Mouse (Mus musculus): ENCODE data around the gene Pmpcb. TPM values are rescaled to one million over a fixed set of nuclear protein-coding genes. Genes with fewer than 3 reads are reported as not detected.

Pmpcb gene
- polyA plus RNA-seq, 1 experiment from 2014 or later = 87.0 TPM

- Histone ChIP-seq H3K4me1 (no peaks in the 10 kb centered on the region), H3K9ac (no peak overlapping the region), H3K4me2 (no peak overlapping the region), H3K27ac (no peak overlapping the region), H3K4me3 (no peak overlapping the region), H3K9me3 (no peaks in the 10 kb centered on the region), H3K36me3 (peaks cover 68% of the 10 kb centered on the region), H3K27me3 (no peaks in the 10 kb centered on the region)
- WGBS = 93% methylated on average over 6 of the region's 6 CpGs
- ATAC-seq (ENCODE audit: insufficient number of reproducible peaks, insufficient read depth, low FRiP score, low TSS enrichment, low read depth) = no peak
These were observed 39.5 kb downstream of the Pmpcb start for GRCm38 (mm10) chr5:21776491-21776890.

GRCm38 (mm10) chr5:21784161-21785052, 47.5 kb downstream of the Pmpcb start:
- Histone ChIP-seq H3K4me3 (peak overlapping the region; percentile 95), H3K4me1 (peaks cover 17% of the 10 kb centered on the region), H3K9me3 (no peaks in the 10 kb centered on the region), H3K36me3 (peaks cover 40% of the 10 kb centered on the region), H3K4me2 (peak overlapping the region; percentile 96), H3K27me3 (no peaks in the 10 kb centered on the region), H3K27ac (no peak overlapping the region), H3K9ac (peak overlapping the region; percentile 85)
- ATAC-seq (ENCODE audit: insufficient number of reproducible peaks, insufficient read depth, low FRiP score, low TSS enrichment, low read depth) = peak; percentile 73
- under 1% methylated on average over 50 of the region's 51 CpGs for whole genome bisulfite sequencing

GRCm38 (mm10) chr5:21785053-21785452, 48.1 kb downstream of the Pmpcb start, which contains the start of the genes Dnajc2 and Psmc2:
Gene Dnajc2 (minus strand): TSS chr5:21785251.
Gene Psmc2 (plus strand): TSS chr5:21785283.
- peak; percentile 95 for ATAC-seq (ENCODE audit: insufficient number of reproducible peaks, insufficient read depth, low FRiP score, low TSS enrichment, low read depth)
- H3K9ac ChIP-seq = peak within 1 kb of the TSS; percentile 96
- peak within 1 kb of the TSS; percentile 75 for H3K27ac ChIP-seq
- H3K27me3 ChIP-seq = no peaks in the 10 kb centered on the region
- under 1% methylated on average over 37 of the region's 37 CpGs for WGBS
- H3K4me2 ChIP-seq = peak within 1 kb of the TSS; percentile 96
- peaks cover 20% of the 10 kb centered on the region for H3K4me1 ChIP-seq
- no peaks in the 10 kb centered on the region for H3K9me3 ChIP-seq
- H3K4me3 ChIP-seq = peak within 1 kb of the TSS; percentile 96
- peaks cover 35% of the 10 kb centered on the region for H3K36me3 ChIP-seq

- Histone ChIP-seq H3K4me1 (peaks cover 20% of the 10 kb centered on the region), H3K9me3 (no peaks in the 10 kb centered on the region), H3K36me3 (peaks cover 27% of the 10 kb centered on the region), H3K27ac (no peak overlapping the region), H3K27me3 (no peaks in the 10 kb centered on the region), H3K9ac (no peak overlapping the region), H3K4me2 (peak overlapping the region; percentile 76), H3K4me3 (no peak overlapping the region)
- WGBS = 76% methylated on average over 7 of the region's 7 CpGs
- ATAC-seq (ENCODE audit: insufficient number of reproducible peaks, insufficient read depth, low FRiP score, low TSS enrichment, low read depth) = no peak
These were observed 48.8 kb downstream of the Pmpcb start for GRCm38 (mm10) chr5:21785776-21786175.

GRCm38 (mm10) chr5:21786258-21787185, 49.6 kb downstream of the Pmpcb start:
- Histone ChIP-seq H3K4me1 (peaks cover 20% of the 10 kb centered on the region), H3K36me3 (peaks cover 26% of the 10 kb centered on the region), H3K27ac (peak overlapping the region; percentile 75), H3K4me3 (peak overlapping the region; percentile 96), H3K27me3 (no peaks in the 10 kb centered on the region), H3K9ac (peak overlapping the region; percentile 96), H3K4me2 (peak overlapping the region; percentile 76), H3K9me3 (no peaks in the 10 kb centered on the region)
- peak; percentile 81 for ATAC-seq (ENCODE audit: insufficient number of reproducible peaks, insufficient read depth, low FRiP score, low TSS enrichment, low read depth)
- 1% methylated on average over 51 of the region's 51 CpGs for WGBS

- H3K27ac ChIP-seq = 0 out of 2 replicates have a peak overlapping the region, but pooled peaks have one; percentile 75
- 37% methylated on average over 11 of the region's 11 CpGs for WGBS
These were observed 50.5 kb downstream of the Pmpcb start for GRCm38 (mm10) chr5:21787186-21788105.

GRCm38 (mm10) chr5:21789061-21789460, 52.1 kb downstream of the Pmpcb start:
- 72% methylated on average over 5 of the region's 5 CpGs for WGBS

More at GRCm38 (mm10) chr5:21787186-21788105, 50.5 kb downstream of the Pmpcb start:
- Histone ChIP-seq H3K4me2 (peak overlapping the region; percentile 76), H3K36me3 (peaks cover 24% of the 10 kb centered on the region), H3K4me1 (peaks cover 20% of the 10 kb centered on the region), H3K27me3 (no peaks in the 10 kb centered on the region), H3K9me3 (no peaks in the 10 kb centered on the region), H3K4me3 (peak overlapping the region; percentile 96), H3K9ac (peak overlapping the region; percentile 96)
- no peak for ATAC-seq (ENCODE audit: insufficient number of reproducible peaks, insufficient read depth, low FRiP score, low TSS enrichment, low read depth)

GRCm38 (mm10) chr5:21792166-21792565, 55.2 kb downstream of the Pmpcb start:
- Histone ChIP-seq H3K27me3 (no peaks in the 10 kb centered on the region), H3K27ac (no peak overlapping the region), H3K4me3 (no peak overlapping the region), H3K9me3 (no peaks in the 10 kb centered on the region), H3K4me2 (no peak overlapping the region), H3K4me1 (peaks cover 20% of the 10 kb centered on the region), H3K9ac (no peak overlapping the region), H3K36me3 (peaks cover 39% of the 10 kb centered on the region)
- no peak for ATAC-seq (ENCODE audit: insufficient number of reproducible peaks, insufficient read depth, low FRiP score, low TSS enrichment, low read depth)

More at GRCm38 (mm10) chr5:21789061-21789460, 52.1 kb downstream of the Pmpcb start:
- Histone ChIP-seq H3K36me3 (peaks cover 19% of the 10 kb centered on the region), H3K9ac (0 out of 2 replicates have a peak overlapping the region, but pooled peaks have one; percentile 28), H3K4me3 (no peak overlapping the region), H3K27ac (no peak overlapping the region), H3K4me1 (peaks cover 20% of the 10 kb centered on the region), H3K4me2 (no peak overlapping the region), H3K27me3 (no peaks in the 10 kb centered on the region), H3K9me3 (no peaks in the 10 kb centered on the region)
- ATAC-seq (ENCODE audit: insufficient number of reproducible peaks, insufficient read depth, low FRiP score, low TSS enrichment, low read depth) = no peak

GRCm38 (mm10) chr5:21802907-21803306, 66.0 kb downstream of the Pmpcb start:
- Histone ChIP-seq H3K27ac (no peak overlapping the region), H3K4me1 (no peaks in the 10 kb centered on the region), H3K4me2 (no peak overlapping the region), H3K9me3 (no peaks in the 10 kb centered on the region), H3K9ac (no peak overlapping the region), H3K27me3 (no peaks in the 10 kb centered on the region), H3K36me3 (peaks cover 59% of the 10 kb centered on the region), H3K4me3 (no peak overlapping the region)
- no peak for ATAC-seq (ENCODE audit: insufficient number of reproducible peaks, insufficient read depth, low FRiP score, low TSS enrichment, low read depth)
- 94% methylated on average over 9 of the region's 9 CpGs for WGBS

- no peak overlapping the region for H3K27ac ChIP-seq
- H3K9ac ChIP-seq = no peak overlapping the region
- H3K36me3 ChIP-seq = peaks cover 54% of the 10 kb centered on the region
- 94% methylated on average over 12 of the region's 12 CpGs for WGBS
- H3K4me2 ChIP-seq = no peak overlapping the region
- no peaks in the 10 kb centered on the region for H3K27me3 ChIP-seq
- H3K4me1 ChIP-seq = no peaks in the 10 kb centered on the region
- ATAC-seq (ENCODE audit: insufficient number of reproducible peaks, insufficient read depth, low FRiP score, low TSS enrichment, low read depth) = no peak
- H3K9me3 ChIP-seq = no peaks in the 10 kb centered on the region
- H3K4me3 ChIP-seq = no peak overlapping the region
These were observed 66.8 kb downstream of the Pmpcb start for GRCm38 (mm10) chr5:21803691-21804188.

All from embryonic facial prominence, embryonic 13.5 days (tissue).